Mouse (Mus musculus) urinary bladder, adult 2 months (tissue): ENCODE results near the gene Tspan17. TPM values are rescaled to one million over a fixed set of nuclear protein-coding genes. Genes with fewer than 3 reads are reported as not detected.

ENCODE experiments used
- polyA plus RNA-seq: library from polyadenylated mRNA; depleted of rRNA; stranded (reverse); fragments of >200 nt; gene quantifications from 2 replicates; pipeline ENCODE4 v1.2.3, GENCODE M21; 2012; rRNA removed

The Tspan17 gene
- polyA plus RNA-seq, 1 experiment: 33.0 TPM

Other genes starting within 250 kb of the Tspan17 start
- 101 and 105 TPM in 2 replicates for gene 4833439L19Rik, start 223.9 kb upstream of the Tspan17 start, polyA plus RNA-seq
- 28.7 and 39.4 TPM in 2 replicates for gene Arl10, start 214.4 kb upstream of the Tspan17 start, polyA plus RNA-seq
- 26.1 and 29.7 TPM in 2 replicates for gene Nop16, start 199.3 kb upstream of the Tspan17 start, polyA plus RNA-seq
- 165 and 194 TPM in 2 replicates for gene Higd2a, start 199.2 kb upstream of the Tspan17 start, polyA plus RNA-seq
- 70.9 and 84.6 TPM in 2 replicates for gene Cltb, start 178.0 kb upstream of the Tspan17 start, polyA plus RNA-seq
- 37.9 and 41.1 TPM in 2 replicates for gene Faf2, start 167.6 kb upstream of the Tspan17 start, polyA plus RNA-seq
- 69.3 and 86.5 TPM in 2 replicates for gene Rnf44, start 95.5 kb upstream of the Tspan17 start, polyA plus RNA-seq
- 0.03 TPM in 2 replicates for gene Cdhr2, start 87.9 kb upstream of the Tspan17 start, polyA plus RNA-seq
- gene Gprin1, start 39.5 kb upstream of the Tspan17 start, polyA plus RNA-seq: 0.07 and 0.10 TPM in 2 replicates
- gene Sncb, start 22.8 kb upstream of the Tspan17 start, polyA plus RNA-seq: 0.08 and 0.18 TPM in 2 replicates
- gene Eif4e1b, start 5.4 kb upstream of the Tspan17 start, polyA plus RNA-seq: 0.21 and 0.34 TPM in 2 replicates
- gene Unc5a, start 160.0 kb downstream of the Tspan17 start, polyA plus RNA-seq: 26.9 and 39.1 TPM in 2 replicates
- 2.8 and 4.4 TPM in 2 replicates for gene Hk3, start 232.0 kb downstream of the Tspan17 start, polyA plus RNA-seq